Mouse (Mus musculus): ENCODE measurements at regions not wholly inside any gene's neighbourhood (a gene's known extent, or its start where the extent isn't known, plus 50 kb on each side); places are given as distances from the start of the nearest gene placed in this dataset.

- DNase-seq (ENCODE audit: low spot score), result no peak
Observed at GRCm38 (mm10) chr12:65594075-65594474, 368.8 kb downstream of the Wdr20rt start.

DNA sequence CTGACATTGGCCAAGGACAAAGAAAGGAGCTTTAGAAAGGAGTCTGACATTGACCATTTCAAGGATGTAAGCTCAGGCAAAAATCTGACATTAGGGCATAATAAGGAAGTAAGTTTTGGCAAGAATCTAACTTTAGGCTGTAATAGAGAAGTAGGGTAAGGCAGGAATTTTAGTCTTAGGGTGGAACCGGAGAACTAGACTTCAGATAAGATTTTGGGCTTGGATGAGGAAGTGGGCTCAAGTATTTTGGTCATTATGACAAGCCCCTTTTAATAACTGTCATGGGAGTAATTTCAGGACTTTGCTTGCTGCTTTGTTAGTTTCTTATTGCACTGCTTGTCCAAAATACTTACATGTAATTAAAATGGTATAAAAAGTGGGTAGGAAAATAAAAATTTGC lies 418.9 kb downstream of the Wdr20rt start:
- DNase-seq (ENCODE audit: low spot score), result no peak

- no peak for DNase-seq (ENCODE audit: low spot score)
Observed at GRCm38 (mm10) chr12:65656772-65657171, 431.5 kb downstream of the Wdr20rt start.

DNA sequence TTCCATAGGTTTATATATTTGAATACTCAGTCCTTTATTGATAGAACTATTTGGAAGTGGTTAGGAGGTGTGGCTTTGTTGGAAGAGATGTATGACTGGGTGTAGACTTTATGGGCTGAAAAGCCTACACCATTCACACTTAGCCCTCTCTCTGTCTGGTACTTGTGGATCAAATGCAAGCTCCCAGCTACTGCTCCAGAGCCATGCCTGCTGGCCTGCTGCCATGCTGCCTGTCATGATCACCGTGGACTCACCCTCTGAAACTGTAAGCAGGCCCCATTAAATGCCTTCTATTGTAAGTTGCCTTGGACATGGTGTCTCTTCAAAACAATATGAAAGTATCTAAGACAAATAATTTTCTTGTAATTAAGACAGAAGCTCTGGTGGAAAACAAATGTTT lies 446.4 kb downstream of the Wdr20rt start:
- DNase-seq (ENCODE audit: low spot score), result no peak

DNA sequence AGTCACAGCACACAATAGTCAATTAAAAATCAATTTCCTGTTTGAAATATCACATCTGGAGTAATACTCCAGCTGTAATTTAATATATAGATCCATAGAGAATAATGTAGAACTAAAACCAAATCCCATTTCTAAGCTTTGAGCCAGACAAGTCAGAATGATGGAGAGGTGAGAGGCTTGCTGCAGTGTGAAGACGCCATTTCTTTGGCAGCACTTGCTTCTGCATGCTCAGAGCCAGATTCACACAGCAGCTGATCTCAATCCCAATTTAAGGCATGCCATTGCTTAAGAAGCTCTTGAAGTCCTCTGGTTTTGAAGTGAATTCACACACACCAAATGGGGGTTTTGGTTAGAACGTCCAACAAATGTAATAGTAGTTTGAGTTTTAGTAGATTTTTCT lies 447.9 kb downstream of the Wdr20rt start:
- no peak for DNase-seq (ENCODE audit: low spot score)

- DNase-seq (ENCODE audit: low spot score), result no peak
Observed at GRCm38 (mm10) chr12:65674916-65675660, 449.8 kb downstream of the Wdr20rt start.

- no peak for DNase-seq (ENCODE audit: low spot score)
Observed at GRCm38 (mm10) chr12:65680335-65680734, 455.0 kb downstream of the Wdr20rt start.

DNA sequence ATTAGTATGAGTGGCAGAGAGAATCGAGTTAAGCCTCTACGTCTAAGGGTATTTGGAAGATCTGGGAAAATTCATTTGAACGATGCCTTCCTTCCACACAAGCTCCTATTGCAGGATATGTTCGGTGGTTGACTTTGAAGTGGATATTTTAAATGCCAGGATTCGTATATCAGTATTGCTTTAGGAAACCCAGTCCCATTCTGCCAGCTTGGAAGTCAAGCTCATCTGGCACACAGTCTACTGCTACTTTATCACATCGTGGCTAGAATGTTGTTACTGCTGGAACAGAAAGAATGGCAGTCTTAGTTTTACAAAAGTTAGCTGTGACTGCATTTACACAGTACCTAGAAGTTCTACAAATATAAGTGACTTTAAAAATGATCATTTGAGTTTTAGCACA lies 456.5 kb downstream of the Wdr20rt start:
- no peak for DNase-seq (ENCODE audit: low spot score)

GRCm38 (mm10) chr12:65704985-65705384 lies 479.7 kb downstream of the Wdr20rt start:
- DNase-seq (ENCODE audit: low spot score), result no peak

GRCm38 (mm10) chr12:65712304-65712703 lies 487.0 kb downstream of the Wdr20rt start:
- no peak for DNase-seq (ENCODE audit: low spot score)

Measured in embryo, embryonic 10 days (tissue).